Mouse (Mus musculus): ENCODE data around the gene 4921517D22Rik. TPM values are rescaled to one million over a fixed set of nuclear protein-coding genes. Genes with fewer than 3 reads are reported as not detected.

The 4921517D22Rik gene
- total RNA-seq, 2 experiments from 2014 or later, result not detected

- DNase-seq (ENCODE audit: low spot score in 2 of 2), result no peak
Measured at GRCm38 (mm10) chr13:59661966-59662365, 31.9 kb downstream of the 4921517D22Rik start.

- no peak for DNase-seq (ENCODE audit: low spot score in 2 of 2)
Measured at GRCm38 (mm10) chr13:59661387-59661786, 32.5 kb downstream of the 4921517D22Rik start.

GRCm38 (mm10) chr13:59660371-59660770 is 33.5 kb downstream of the 4921517D22Rik start:
- DNase-seq (ENCODE audit: low spot score in 2 of 2), result no peak

GRCm38 (mm10) chr13:59657781-59658180 is 36.1 kb downstream of the 4921517D22Rik start:
- no peak for DNase-seq (ENCODE audit: low spot score in 2 of 2)

GRCm38 (mm10) chr13:59656975-59657388 is 36.9 kb downstream of the 4921517D22Rik start:
- DNase-seq (ENCODE audit: low spot score in 2 of 2), result no peak

GRCm38 (mm10) chr13:59656316-59656832 is 37.5 kb downstream of the 4921517D22Rik start:
- no peak for DNase-seq (ENCODE audit: low spot score in 2 of 2)

GRCm38 (mm10) chr13:59655718-59656315 is 38.1 kb downstream of the 4921517D22Rik start:
- DNase-seq (ENCODE audit: low spot score in 2 of 2), result no peak

- DNase-seq (ENCODE audit: low spot score in 2 of 2), result no peak
Measured at GRCm38 (mm10) chr13:59654465-59654864, 39.4 kb downstream of the 4921517D22Rik start.

GRCm38 (mm10) chr13:59653136-59653535 is 40.8 kb downstream of the 4921517D22Rik start:
- no peak for DNase-seq (ENCODE audit: low spot score in 2 of 2)

- DNase-seq (ENCODE audit: low spot score in 2 of 2), result no peak
Measured at GRCm38 (mm10) chr13:59652651-59653050, 41.3 kb downstream of the 4921517D22Rik start.

GRCm38 (mm10) chr13:59649781-59650180 is 44.1 kb downstream of the 4921517D22Rik start:
- DNase-seq (ENCODE audit: low spot score in 2 of 2), result no peak

- no peak for DNase-seq (ENCODE audit: low spot score in 2 of 2)
Measured at GRCm38 (mm10) chr13:59648598-59648997, 45.3 kb downstream of the 4921517D22Rik start.

- no peak for DNase-seq (ENCODE audit: low spot score in 2 of 2)
Measured at GRCm38 (mm10) chr13:59647484-59647883, 46.4 kb downstream of the 4921517D22Rik start.

GRCm38 (mm10) chr13:59646674-59647244 is 47.1 kb downstream of the 4921517D22Rik start:
- no peak for DNase-seq (ENCODE audit: low spot score in 2 of 2)

- no peak for DNase-seq (ENCODE audit: low spot score in 2 of 2)
Measured at GRCm38 (mm10) chr13:59645491-59645890, 48.4 kb downstream of the 4921517D22Rik start.

GRCm38 (mm10) chr13:59642818-59643217 is 51.1 kb downstream of the 4921517D22Rik start:
- no peak for DNase-seq (ENCODE audit: low spot score in 2 of 2)

GRCm38 (mm10) chr13:59640178-59640440 is 53.8 kb downstream of the 4921517D22Rik start:
- DNase-seq (ENCODE audit: low spot score in 2 of 2), result peak; percentile 33 to 43

- DNase-seq (ENCODE audit: low spot score in 2 of 2), result no peak
Measured at GRCm38 (mm10) chr13:59639368-59640177, 54.3 kb downstream of the 4921517D22Rik start.

GRCm38 (mm10) chr13:59637800-59638199 is 56.1 kb downstream of the 4921517D22Rik start:
- DNase-seq (ENCODE audit: low spot score in 2 of 2), result no peak

Measured in layer of hippocampus, postnatal 10 days (tissue).